Mouse (Mus musculus): Measurements from ENCODE around the gene Rsbn1. TPM values are rescaled to one million over a fixed set of nuclear protein-coding genes. Genes with fewer than 3 reads are reported as not detected.

Rsbn1 gene
- polyA plus RNA-seq, 1 experiment from 2014 or later, result 20.0 TPM

- 97% methylated on average over 1 of the region's 1 CpGs for WGBS
- no peak overlapping the region for H3K4me3 ChIP-seq (ENCODE audit: low read depth, low read length)
- no peaks in the 10 kb centered on the region for H3K27me3 ChIP-seq (ENCODE audit: control insufficient read depth, insufficient read depth, low read length)
- H3K4me1 ChIP-seq (replicated peaks; ENCODE audit: control insufficient read depth, insufficient read depth, low read length), result peaks cover 2% of the 10 kb centered on the region; the same call in 1 of the 2 replicates
- no peak overlapping the region for H3K4me2 ChIP-seq (replicated peaks; ENCODE audit: low read depth, low read length)
- H3K9me3 ChIP-seq (ENCODE audit: control insufficient read depth, low read length), result no peaks in the 10 kb centered on the region
- no peak overlapping the region for H3K27ac ChIP-seq (ENCODE audit: low read depth, low read length)
- no peak overlapping the region for H3K9ac ChIP-seq (ENCODE audit: low read depth, low read length)
- H3K36me3 ChIP-seq (ENCODE audit: control insufficient read depth, insufficient read depth, low read length), result no peaks in the 10 kb centered on the region
- ATAC-seq (ENCODE audit: low FRiP score) (no peak), DNase-seq (ENCODE audit: low spot score) (no peak)
These were observed 6.2 kb downstream of the Rsbn1 start for GRCm38 (mm10) chr3:103920094-103920493.

- Histone ChIP-seq H3K4me3 (ENCODE audit: low read depth, low read length) (no peak overlapping the region), H3K36me3 (ENCODE audit: control insufficient read depth, insufficient read depth, low read length) (no peaks in the 10 kb centered on the region), H3K4me2 (replicated peaks; ENCODE audit: low read depth, low read length) (no peak overlapping the region), H3K9ac (ENCODE audit: low read depth, low read length) (no peak overlapping the region), H3K27me3 (ENCODE audit: control insufficient read depth, insufficient read depth, low read length) (no peaks in the 10 kb centered on the region), H3K4me1 (replicated peaks; ENCODE audit: control insufficient read depth, insufficient read depth, low read length) (no peaks in the 10 kb centered on the region), H3K27ac (ENCODE audit: low read depth, low read length) (no peak overlapping the region), H3K9me3 (ENCODE audit: control insufficient read depth, low read length) (no peaks in the 10 kb centered on the region)
- ATAC-seq (ENCODE audit: low FRiP score), result no peak
- WGBS, result 80% methylated on average over 3 of the region's 3 CpGs
- DNase-seq (ENCODE audit: low spot score), result no peak
These were observed 11.4 kb downstream of the Rsbn1 start for GRCm38 (mm10) chr3:103925302-103925701.

GRCm38 (mm10) chr3:103927511-103927910, 13.6 kb downstream of the Rsbn1 start:
- no peak overlapping the region for H3K9ac ChIP-seq (ENCODE audit: low read depth, low read length)
- no peak overlapping the region for H3K4me2 ChIP-seq (replicated peaks; ENCODE audit: low read depth, low read length)
- DNase-seq (ENCODE audit: low spot score) (no peak), ATAC-seq (ENCODE audit: low FRiP score) (no peak)
- no peak overlapping the region for H3K4me3 ChIP-seq (ENCODE audit: low read depth, low read length)
- no peaks in the 10 kb centered on the region for H3K4me1 ChIP-seq (replicated peaks; ENCODE audit: control insufficient read depth, insufficient read depth, low read length)
- 55% methylated on average over 6 of the region's 6 CpGs for WGBS
- H3K36me3 ChIP-seq (ENCODE audit: control insufficient read depth, insufficient read depth, low read length), result no peaks in the 10 kb centered on the region
- no peaks in the 10 kb centered on the region for H3K9me3 ChIP-seq (ENCODE audit: control insufficient read depth, low read length)
- H3K27ac ChIP-seq (ENCODE audit: low read depth, low read length), result no peak overlapping the region
- no peaks in the 10 kb centered on the region for H3K27me3 ChIP-seq (ENCODE audit: control insufficient read depth, insufficient read depth, low read length)

GRCm38 (mm10) chr3:103944794-103945562, 31.1 kb downstream of the Rsbn1 start:
- no peaks in the 10 kb centered on the region for H3K27me3 ChIP-seq (ENCODE audit: control insufficient read depth, insufficient read depth, low read length)
- H3K27ac ChIP-seq (ENCODE audit: low read depth, low read length), result no peak overlapping the region
- no peaks in the 10 kb centered on the region for H3K4me1 ChIP-seq (replicated peaks; ENCODE audit: control insufficient read depth, insufficient read depth, low read length)
- ATAC-seq (ENCODE audit: low FRiP score) (no peak), DNase-seq (ENCODE audit: low spot score) (no peak)
- H3K36me3 ChIP-seq (ENCODE audit: control insufficient read depth, insufficient read depth, low read length), result no peaks in the 10 kb centered on the region
- H3K4me3 ChIP-seq (ENCODE audit: low read depth, low read length), result no peak overlapping the region
- no peak overlapping the region for H3K9ac ChIP-seq (ENCODE audit: low read depth, low read length)
- no peak overlapping the region for H3K4me2 ChIP-seq (replicated peaks; ENCODE audit: low read depth, low read length)
- WGBS, result 94% methylated on average over 1 of the region's 1 CpGs
- H3K9me3 ChIP-seq (ENCODE audit: control insufficient read depth, low read length), result no peaks in the 10 kb centered on the region

GRCm38 (mm10) chr3:103948666-103949065, 34.7 kb downstream of the Rsbn1 start:
- Histone ChIP-seq H3K27me3 (ENCODE audit: control insufficient read depth, insufficient read depth, low read length) (no peaks in the 10 kb centered on the region), H3K4me2 (replicated peaks; ENCODE audit: low read depth, low read length) (no peak overlapping the region), H3K27ac (ENCODE audit: low read depth, low read length) (no peak overlapping the region), H3K4me1 (replicated peaks; ENCODE audit: control insufficient read depth, insufficient read depth, low read length) (no peaks in the 10 kb centered on the region), H3K36me3 (ENCODE audit: control insufficient read depth, insufficient read depth, low read length) (no peaks in the 10 kb centered on the region), H3K4me3 (ENCODE audit: low read depth, low read length) (no peak overlapping the region), H3K9ac (ENCODE audit: low read depth, low read length) (no peak overlapping the region), H3K9me3 (ENCODE audit: control insufficient read depth, low read length) (no peaks in the 10 kb centered on the region)
- DNase-seq (ENCODE audit: low spot score) (no peak), ATAC-seq (ENCODE audit: low FRiP score) (no peak)
- WGBS, result 93% methylated on average over 7 of the region's 7 CpGs

GRCm38 (mm10) chr3:103960622-103961021, 46.7 kb downstream of the Rsbn1 start:
- Histone ChIP-seq H3K9ac (ENCODE audit: low read depth, low read length) (no peak overlapping the region), H3K4me2 (replicated peaks; ENCODE audit: low read depth, low read length) (no peak overlapping the region), H3K4me3 (ENCODE audit: low read depth, low read length) (no peak overlapping the region), H3K27ac (ENCODE audit: low read depth, low read length) (no peak overlapping the region), H3K9me3 (ENCODE audit: control insufficient read depth, low read length) (no peaks in the 10 kb centered on the region), H3K27me3 (ENCODE audit: control insufficient read depth, insufficient read depth, low read length) (no peaks in the 10 kb centered on the region), H3K36me3 (ENCODE audit: control insufficient read depth, insufficient read depth, low read length) (no peaks in the 10 kb centered on the region), H3K4me1 (replicated peaks; ENCODE audit: control insufficient read depth, insufficient read depth, low read length) (no peaks in the 10 kb centered on the region)
- 86% methylated on average over 3 of the region's 3 CpGs for WGBS
- DNase-seq (ENCODE audit: low spot score), result no peak
- no peak for ATAC-seq (ENCODE audit: low FRiP score)

- H3K4me1 ChIP-seq (replicated peaks; ENCODE audit: control insufficient read depth, insufficient read depth, low read length), result no peaks in the 10 kb centered on the region; the same call in 1 of the 2 replicates
- H3K36me3 ChIP-seq (ENCODE audit: control insufficient read depth, insufficient read depth, low read length), result no peaks in the 10 kb centered on the region
- H3K4me2 ChIP-seq (replicated peaks; ENCODE audit: low read depth, low read length), result peak overlapping the region; percentile 76
- H3K4me3 ChIP-seq (ENCODE audit: low read depth, low read length), result peak overlapping the region; percentile 81
- peak overlapping the region; percentile 99 for H3K27ac ChIP-seq (ENCODE audit: low read depth, low read length)
- peak overlapping the region; percentile 94 for H3K9ac ChIP-seq (ENCODE audit: low read depth, low read length)
- ATAC-seq (ENCODE audit: low FRiP score) (no peak), DNase-seq (ENCODE audit: low spot score) (no peak)
- no peaks in the 10 kb centered on the region for H3K9me3 ChIP-seq (ENCODE audit: control insufficient read depth, low read length)
- H3K27me3 ChIP-seq (ENCODE audit: control insufficient read depth, insufficient read depth, low read length), result no peaks in the 10 kb centered on the region
- WGBS, result 25% methylated on average over 2 of the region's 2 CpGs
These were observed 53.3 kb downstream of the Rsbn1 start for GRCm38 (mm10) chr3:103967231-103967630.

- 0% methylated on average over 69 of the region's 70 CpGs for WGBS
- H3K9me3 ChIP-seq (ENCODE audit: control insufficient read depth, low read length), result no peaks in the 10 kb centered on the region
- peak within 1 kb of the TSS; percentile 81 for H3K4me3 ChIP-seq (ENCODE audit: low read depth, low read length)
- ATAC-seq (ENCODE audit: low FRiP score) (peak; percentile 99), DNase-seq (ENCODE audit: low spot score) (peak; percentile 89)
- no peaks in the 10 kb centered on the region for H3K36me3 ChIP-seq (ENCODE audit: control insufficient read depth, insufficient read depth, low read length)
- peak within 1 kb of the TSS; percentile 94 for H3K9ac ChIP-seq (ENCODE audit: low read depth, low read length)
- H3K4me2 ChIP-seq (replicated peaks; ENCODE audit: low read depth, low read length), result peak within 1 kb of the TSS; percentile 76
- H3K4me1 ChIP-seq (replicated peaks; ENCODE audit: control insufficient read depth, insufficient read depth, low read length), result no peaks in the 10 kb centered on the region; the same call in 1 of the 2 replicates
- H3K27me3 ChIP-seq (ENCODE audit: control insufficient read depth, insufficient read depth, low read length), result no peaks in the 10 kb centered on the region
- H3K27ac ChIP-seq (ENCODE audit: low read depth, low read length), result peak within 1 kb of the TSS; percentile 99
These were observed 54.2 kb downstream of the Rsbn1 start, which contains the start of gene Phtf1 for GRCm38 (mm10) chr3:103967861-103968691. Gene Phtf1, plus strand, starts transcription at chr3:103968110.

Data from hindbrain, embryonic 11.5 days (tissue).